Mouse (Mus musculus) cortical plate, adult 2 months (tissue): ENCODE measurements at regions not wholly inside any gene's neighbourhood (a gene's known extent, or its start where the extent isn't known, plus 50 kb on each side); places are given as distances from the start of the nearest gene placed in this dataset.

ENCODE experiments used
- CTCF ChIP-seq: fragments of 200-500 bp; IDR thresholded peaks from 2 replicates; pipeline ENCODE4 v1.5.1; 2011; ENCODE audit warnings: mild to moderate bottlenecking, control low read depth, low read length; ENCODE audit not compliant: insufficient read depth; ENCODE audit errors: extremely low read depth
- POLR2A ChIP-seq: fragments of 200-500 bp; IDR thresholded peaks from 2 replicates; pipeline ENCODE4 v1.6.1; 2011; ENCODE audit warnings: mild to moderate bottlenecking, low read length, control low read depth; ENCODE audit not compliant: insufficient read depth; ENCODE audit errors: extremely low read depth

DNA sequence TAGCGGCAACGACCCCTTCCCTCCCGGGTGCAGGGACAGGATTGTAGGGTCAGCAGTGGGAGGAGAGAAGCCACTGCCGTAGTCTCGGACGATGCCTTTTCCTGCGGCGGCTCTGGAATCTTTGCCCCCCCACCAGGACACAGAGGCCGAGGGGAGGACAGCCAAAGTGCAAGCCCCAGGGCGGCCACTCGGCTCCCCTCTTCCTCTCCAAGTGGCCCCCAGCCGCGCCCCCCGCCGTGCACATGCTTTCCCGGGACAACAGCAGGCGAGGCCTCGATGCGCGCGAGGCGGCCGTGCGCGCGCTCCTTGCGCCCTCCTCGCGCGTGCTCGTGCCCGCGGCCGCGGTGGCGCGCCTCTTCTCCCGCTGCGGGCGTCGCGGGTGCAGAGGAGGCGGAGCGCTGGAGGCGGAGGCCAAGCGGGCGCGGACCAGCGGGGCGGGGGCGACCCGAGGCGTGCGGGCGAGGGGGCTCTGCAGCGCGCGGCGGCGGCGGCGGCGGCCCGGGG is 83.9 kb upstream of the Arhgap32 start:
- TF ChIP-seq POLR2A (no peak), CTCF (no peak)
